Mouse (Mus musculus) B cell, adult 2 months (primary cell): ENCODE results near the gene Gm49425.
"Not testable (repeated sequence)": the region's sequence is repeated elsewhere in the genome, so short reads cannot be mapped to it uniquely, and the experiment has no call there.

Source experiments
- DNase-seq, 2 experiments: peaks; one replicate each; pipeline ENCODE4 v3.0.0; 2022

Gm49425 gene

GRCm38 (mm10) chr15:101517161-101517560 lies at the start of gene Gm49425:
TSS of gene Gm49425 (minus strand) at chr15:101517261.
- DNase-seq, result not testable (repeated sequence)

GRCm38 (mm10) chr15:101562850-101563249 lies 45.8 kb upstream of the Gm49425 start, which contains the start of gene Krt90:
TSS of gene Krt90 (minus strand) at chr15:101562950.
- no peak for DNase-seq

GRCm38 (mm10) chr15:101558034-101558646 lies 41.1 kb upstream of the Gm49425 start:
- DNase-seq, result no peak

GRCm38 (mm10) chr15:101553169-101553568 lies 36.1 kb upstream of the Gm49425 start:
- no peak for DNase-seq

GRCm38 (mm10) chr15:101552188-101552587 lies 35.1 kb upstream of the Gm49425 start:
- no peak for DNase-seq

GRCm38 (mm10) chr15:101550567-101550966 lies 33.5 kb upstream of the Gm49425 start, which contains the start of gene Krt82:
TSS of gene Krt82 (minus strand) at chr15:101550667.
- DNase-seq, result no peak

DNA sequence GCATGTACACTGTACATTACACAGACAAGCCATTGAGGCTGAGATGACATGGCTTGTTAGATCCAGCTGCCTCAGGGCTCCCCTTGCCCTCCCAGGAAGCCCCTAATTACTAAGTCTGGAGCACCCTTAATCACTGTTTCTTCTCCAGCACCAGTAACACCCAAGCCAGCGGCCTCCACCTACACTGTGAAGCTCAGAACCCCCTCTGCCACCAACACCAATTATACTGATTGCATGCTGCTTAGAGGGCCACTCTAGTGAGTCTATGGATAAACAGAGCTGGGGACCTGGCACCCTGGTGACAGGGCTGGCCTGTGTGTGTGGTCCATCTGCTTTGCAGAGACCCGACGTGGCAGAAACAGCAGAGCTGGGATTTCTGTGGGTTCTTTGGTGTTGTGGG lies 27.4 kb upstream of the Gm49425 start:
- DNase-seq, result no peak

- DNase-seq, result no peak
Measured at GRCm38 (mm10) chr15:101542543-101542942, 25.5 kb upstream of the Gm49425 start.

- DNase-seq, result no peak
Measured at GRCm38 (mm10) chr15:101538580-101538900, 21.5 kb upstream of the Gm49425 start.

DNA sequence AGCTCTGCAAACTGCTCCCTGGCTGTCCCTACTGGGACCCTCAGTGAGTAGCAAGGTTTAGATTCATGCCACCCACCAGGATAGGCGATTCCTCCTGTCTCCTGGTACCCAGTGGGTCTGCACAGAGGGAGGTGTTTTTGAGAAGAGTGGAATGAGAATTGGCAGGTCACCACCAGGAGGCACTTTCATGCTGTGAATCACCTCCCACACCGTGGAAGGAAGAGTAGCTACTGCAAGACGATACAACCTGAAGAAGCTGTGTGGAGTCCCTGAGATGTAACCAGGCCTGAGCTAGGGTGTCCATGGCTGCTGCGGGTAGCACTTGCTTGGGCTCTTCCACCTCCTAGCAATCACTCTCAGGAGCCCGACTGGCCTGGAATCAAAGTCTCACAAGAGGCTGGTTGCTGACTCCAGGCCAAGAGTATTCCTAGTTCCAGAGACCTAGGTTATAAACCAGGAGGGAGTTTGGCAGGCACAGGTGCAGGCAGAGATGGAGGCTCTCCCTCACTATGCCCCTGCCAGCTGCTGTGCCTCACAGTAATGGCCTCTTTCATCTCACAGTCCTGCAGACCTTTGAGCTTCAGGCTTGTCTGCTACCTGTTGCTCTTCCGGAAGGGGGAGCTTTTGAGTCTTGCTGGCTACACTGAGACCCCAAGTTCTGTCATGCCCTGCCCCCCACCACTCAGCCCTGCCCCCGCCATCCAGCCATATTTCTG lies 21.0 kb upstream of the Gm49425 start:
- DNase-seq, result no peak

- no peak for DNase-seq
Measured at GRCm38 (mm10) chr15:101536054-101536850, 19.2 kb upstream of the Gm49425 start.

DNA sequence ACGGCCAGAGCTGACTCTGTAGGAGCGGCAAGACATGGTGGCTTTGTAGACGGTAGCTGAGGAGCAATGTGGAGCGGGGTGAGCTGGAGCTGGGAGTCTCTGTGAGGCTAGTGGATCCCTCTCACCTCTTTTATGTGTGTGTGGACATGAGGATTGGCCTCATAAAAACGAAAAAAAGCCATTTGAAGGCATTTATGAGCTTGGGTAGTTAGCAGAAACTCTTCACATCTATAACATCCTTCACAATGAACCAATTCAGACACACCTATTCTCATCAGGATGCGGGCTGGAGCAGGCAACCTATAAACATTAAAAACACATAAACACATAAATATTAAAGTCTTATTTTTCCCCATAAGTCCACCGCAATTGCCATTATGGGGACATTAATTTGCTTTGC lies 15.7 kb upstream of the Gm49425 start, which contains the start of gene Krt84:
Gene Krt84, minus strand, starts transcription at position 101 of the 400 bp plus-strand sequence.
- DNase-seq, result no peak

DNA sequence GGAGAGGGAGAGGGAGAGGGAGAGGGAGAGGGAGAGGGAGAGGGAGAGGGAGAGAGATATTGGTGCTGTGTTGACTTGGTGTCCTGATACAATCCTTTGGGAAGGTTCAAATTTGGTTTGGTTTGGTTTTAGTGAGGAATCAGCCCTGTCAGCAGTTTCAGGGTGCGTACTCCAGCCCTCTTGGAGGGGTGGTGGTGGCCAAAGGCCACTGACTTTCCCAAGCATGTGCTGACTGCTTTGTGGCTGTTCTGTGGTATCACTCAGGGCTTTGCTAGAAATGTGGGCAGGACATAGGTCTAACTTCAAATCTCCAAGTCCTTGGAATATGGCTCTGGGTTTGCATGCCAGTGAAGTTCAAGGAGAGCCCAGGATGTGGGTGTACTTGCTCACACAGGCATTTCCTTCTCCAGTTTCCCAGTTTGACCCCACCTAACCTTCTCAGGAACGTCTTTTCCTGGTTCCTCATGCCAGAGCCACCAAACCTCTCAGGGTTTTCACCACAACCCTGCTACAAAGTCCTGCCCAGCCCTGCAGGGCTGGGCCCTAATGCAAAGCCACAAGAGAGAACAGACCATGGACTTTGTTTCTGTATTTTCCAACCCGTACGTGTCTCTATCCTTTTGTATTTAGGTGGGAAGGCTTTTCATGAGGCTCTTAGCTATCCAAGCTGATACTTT lies 5.6 kb upstream of the Gm49425 start:
- no peak for DNase-seq

DNA sequence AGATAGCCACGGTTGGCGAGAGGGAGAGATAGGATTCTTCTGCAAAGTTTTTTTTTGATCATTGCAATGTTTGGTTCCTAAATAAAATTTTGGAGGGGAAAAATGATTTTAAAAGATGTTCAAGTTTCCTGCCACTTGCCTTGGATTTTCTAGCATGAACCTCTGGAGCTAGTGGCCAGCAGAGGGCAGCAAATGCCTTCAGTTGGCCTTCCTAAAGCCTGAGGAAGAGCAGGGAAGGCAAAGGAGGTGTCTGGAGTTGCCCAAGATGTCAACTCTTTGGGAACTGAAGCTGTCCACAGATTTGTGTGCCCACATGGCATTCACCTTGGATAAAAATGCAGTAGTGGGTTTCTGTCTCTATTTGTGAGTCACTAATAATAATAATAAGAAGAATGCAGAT lies 2.7 kb upstream of the Gm49425 start:
- peak; percentile 22 to 28 for DNase-seq

- no peak for DNase-seq
Measured at GRCm38 (mm10) chr15:101508247-101508646, 8.8 kb downstream of the Gm49425 start.

DNA sequence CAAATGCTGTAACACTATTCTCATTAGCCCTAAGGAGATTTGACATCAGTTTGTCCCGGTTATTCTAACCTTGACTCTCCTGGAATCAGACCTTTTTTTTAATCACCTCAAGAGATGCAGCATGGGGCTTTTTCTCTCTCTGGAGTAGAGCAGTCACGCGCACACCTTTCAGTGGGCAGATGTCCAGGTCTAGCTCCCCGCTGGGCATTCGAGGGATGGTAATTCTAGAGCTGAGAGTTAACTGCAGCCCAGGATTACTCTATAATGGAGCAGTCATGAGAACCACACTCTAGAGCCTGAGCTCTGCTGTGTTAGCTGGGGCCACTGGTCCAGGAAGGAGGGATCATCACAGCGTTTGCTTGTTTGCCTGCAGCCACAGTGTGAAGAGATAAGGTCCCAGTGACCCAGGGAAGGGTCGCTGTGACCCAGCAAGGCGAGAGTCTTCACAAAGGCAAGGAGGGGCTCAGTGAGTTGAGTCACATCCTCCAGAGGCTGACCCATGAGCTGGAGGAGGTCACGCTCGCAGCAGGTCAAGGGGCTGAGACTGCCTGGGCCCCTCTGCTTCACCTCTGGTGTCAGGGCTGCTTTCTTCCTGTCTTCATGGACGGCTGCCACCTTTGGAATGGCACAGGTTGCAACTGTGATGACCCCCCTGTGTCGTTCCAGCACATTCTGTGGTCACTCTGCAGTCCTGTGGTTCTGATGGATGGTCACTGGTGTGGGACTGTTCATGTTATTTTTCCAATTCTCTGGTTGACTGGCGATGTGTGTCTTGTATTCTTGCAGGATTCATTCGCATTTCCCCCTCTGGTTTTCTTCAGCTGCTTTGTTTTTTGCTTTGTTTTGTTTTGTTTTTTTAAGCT lies 9.9 kb downstream of the Gm49425 start:
- DNase-seq, result no peak

GRCm38 (mm10) chr15:101497181-101497580 lies 19.9 kb downstream of the Gm49425 start:
- no peak for DNase-seq

- DNase-seq, result no peak
Measured at GRCm38 (mm10) chr15:101495266-101495665, 21.8 kb downstream of the Gm49425 start.

- DNase-seq, result no peak
Measured at GRCm38 (mm10) chr15:101494203-101494602, 22.9 kb downstream of the Gm49425 start.

DNA sequence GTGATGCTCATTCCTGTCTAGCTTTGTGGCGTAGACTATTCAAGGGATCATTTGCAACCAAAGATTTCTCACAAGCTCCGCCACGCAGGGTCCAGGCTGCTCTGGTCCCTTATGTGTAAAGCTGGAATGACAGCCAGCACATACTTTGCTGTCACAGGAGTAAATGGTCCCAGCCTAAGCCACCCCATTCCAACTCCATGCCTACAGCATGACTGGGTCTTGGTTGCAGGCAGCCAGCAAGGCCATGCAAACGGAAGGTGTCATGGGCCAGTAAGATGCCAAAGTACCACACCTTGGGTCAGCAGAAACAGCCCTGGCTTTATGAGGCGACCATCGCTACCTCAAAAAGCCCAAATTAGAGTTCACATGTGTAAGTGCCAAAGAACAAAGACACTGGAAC lies 23.3 kb downstream of the Gm49425 start:
- no peak for DNase-seq

- no peak for DNase-seq
Measured at GRCm38 (mm10) chr15:101492718-101493117, 24.3 kb downstream of the Gm49425 start.

DNA sequence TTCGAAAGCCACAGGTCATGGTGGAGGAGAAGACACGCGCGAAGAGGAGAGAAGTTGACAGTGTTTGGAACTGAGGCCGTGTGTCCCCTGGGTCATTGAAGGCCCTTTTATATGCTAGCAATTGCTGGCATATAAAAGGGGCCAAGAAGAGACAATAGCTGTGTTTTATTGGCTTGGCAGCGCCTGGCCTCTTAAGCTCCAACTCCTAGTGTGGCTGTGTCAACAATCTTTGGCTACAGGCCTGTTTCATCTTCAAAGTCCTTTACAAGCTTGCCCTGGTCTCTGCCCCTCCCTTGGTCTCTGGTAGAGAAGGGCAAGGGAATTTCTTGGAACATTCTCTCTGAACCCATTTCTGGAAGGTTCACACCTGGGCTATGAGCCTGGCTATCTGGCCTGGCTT lies 25.6 kb downstream of the Gm49425 start, which contains the start of gene Krt83:
Gene Krt83, minus strand, starts transcription at position 82 of the 400 bp plus-strand sequence.
- DNase-seq, result no peak
